Mouse (Mus musculus): Measurements from ENCODE around the gene Olfr430. TPM values are rescaled to one million over a fixed set of nuclear protein-coding genes. Genes with fewer than 3 reads are reported as not detected.

The Olfr430 gene
- total RNA-seq, 2 experiments from 2014 or later: not detected

DNA sequence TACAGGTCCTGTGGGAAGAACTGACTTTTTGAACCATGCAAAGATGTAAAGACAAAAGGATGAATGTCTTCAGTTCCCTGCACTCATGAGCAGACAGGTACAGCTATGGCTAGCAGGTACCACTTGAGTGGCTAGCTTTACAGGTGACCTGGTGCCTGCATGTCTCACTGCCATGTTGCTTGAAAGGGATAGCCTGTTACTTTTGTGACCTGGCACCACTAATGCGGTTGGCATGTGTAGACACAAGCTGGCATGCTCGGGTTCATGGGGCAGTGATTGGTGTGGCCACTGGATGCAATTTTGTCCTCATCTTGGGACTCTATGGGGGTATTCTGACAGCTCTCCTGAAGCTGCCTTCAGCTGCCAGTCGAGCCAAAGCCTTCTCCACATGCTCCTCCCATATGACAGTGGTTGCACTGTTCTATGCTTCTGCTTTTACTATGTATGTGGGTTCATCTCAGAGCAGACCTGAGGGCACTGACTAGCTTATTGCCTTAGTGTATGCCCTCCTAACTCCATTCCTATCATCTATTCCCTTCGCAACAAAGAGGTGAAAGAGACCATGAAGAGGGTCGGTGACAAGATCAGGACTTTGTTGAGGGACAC lies 14.4 kb upstream of the Olfr430 start:
- Histone ChIP-seq H3K27ac (peak overlapping the region; percentile 63), H3K4me3 (no peak overlapping the region)
- intact Hi-C loops (cut with DNase I): no loop called here
- no peak for TF ChIP-seq CTCF (IDR thresholded peaks at IDR 0.05)
- DNase-seq: no peak

DNA sequence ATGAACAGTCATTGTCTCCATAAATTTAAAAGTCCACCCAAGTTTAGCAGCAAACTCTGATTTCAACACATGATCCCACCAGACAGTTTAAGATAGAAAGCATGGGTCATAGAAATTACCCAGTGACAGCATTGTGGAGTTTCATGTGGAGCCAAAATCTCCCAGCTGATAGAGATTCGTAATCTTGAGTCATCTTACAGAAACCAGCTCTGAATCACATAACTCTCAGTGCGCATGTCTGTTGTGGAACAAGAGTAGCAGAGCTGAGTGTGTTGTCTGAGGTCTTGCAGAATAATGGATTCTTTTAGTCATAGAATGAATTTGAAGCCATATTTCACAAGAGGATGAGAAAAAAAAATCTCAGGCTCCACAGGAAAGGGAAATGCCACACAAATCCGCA lies 13.4 kb upstream of the Olfr430 start:
- no peak overlapping the region for H3K4me3 ChIP-seq
- DNase-seq: no peak
- intact Hi-C loops (cut with DNase I): no loop called here
- no peak for TF ChIP-seq CTCF (IDR thresholded peaks at IDR 0.05)
- H3K27ac ChIP-seq: no peak overlapping the region

- DNase-seq: no peak
- Histone ChIP-seq H3K27ac (no peak overlapping the region), H3K4me3 (no peak overlapping the region)
- intact Hi-C loops (cut with DNase I): no loop called here
- TF ChIP-seq CTCF (IDR thresholded peaks at IDR 0.05): no peak
These were observed 11.2 kb upstream of the Olfr430 start for GRCm38 (mm10) chr1:174055248-174055647.

GRCm38 (mm10) chr1:174084031-174084430 lies 17.6 kb downstream of the Olfr430 start, which contains the start of gene Olfr429:
Olfr429 (plus strand) TSS chr1:174084331.
- no peak for DNase-seq
- Histone ChIP-seq H3K27ac (no peak within 1 kb of the TSS), H3K4me3 (no peak within 1 kb of the TSS)
- no peak for TF ChIP-seq CTCF (IDR thresholded peaks at IDR 0.05)
- intact Hi-C loops (cut with DNase I): no loop called here

DNA sequence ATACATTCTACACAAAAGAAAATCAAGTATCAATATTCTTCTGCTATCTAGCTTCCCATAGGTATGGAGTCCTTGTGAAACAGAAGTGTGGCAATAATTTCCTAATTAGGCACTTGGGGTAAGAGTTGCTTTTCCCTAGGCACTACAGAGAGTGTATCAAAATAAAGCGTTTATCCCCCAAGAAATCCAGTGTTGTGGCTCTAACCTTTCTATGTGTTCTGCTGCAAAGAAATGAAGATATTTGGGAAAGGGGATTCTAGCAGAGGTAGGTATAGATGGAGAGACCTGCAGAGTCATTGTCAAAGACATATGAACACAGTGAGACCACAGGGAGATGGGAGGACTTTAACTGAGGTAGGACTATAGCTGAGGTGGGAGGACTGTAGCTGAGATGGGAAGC lies 30.2 kb downstream of the Olfr430 start, which contains the start of gene Olfr427:
Olfr427 (plus strand) TSS at position 301 of the 400 bp plus-strand sequence.
- no peak for DNase-seq
- no peak for TF ChIP-seq CTCF (IDR thresholded peaks at IDR 0.05)
- no peak within 1 kb of the TSS for H3K4me3 ChIP-seq
- no peak within 1 kb of the TSS for H3K27ac ChIP-seq
- intact Hi-C loops (cut with DNase I): no loop called here

GRCm38 (mm10) chr1:174103735-174104134 lies 37.3 kb downstream of the Olfr430 start:
- intact Hi-C loops (cut with DNase I): no loop called here
- TF ChIP-seq CTCF (IDR thresholded peaks at IDR 0.05): peak; percentile 54
- Histone ChIP-seq H3K4me3 (no peak overlapping the region), H3K27ac (no peak overlapping the region)
- no peak for DNase-seq

DNA sequence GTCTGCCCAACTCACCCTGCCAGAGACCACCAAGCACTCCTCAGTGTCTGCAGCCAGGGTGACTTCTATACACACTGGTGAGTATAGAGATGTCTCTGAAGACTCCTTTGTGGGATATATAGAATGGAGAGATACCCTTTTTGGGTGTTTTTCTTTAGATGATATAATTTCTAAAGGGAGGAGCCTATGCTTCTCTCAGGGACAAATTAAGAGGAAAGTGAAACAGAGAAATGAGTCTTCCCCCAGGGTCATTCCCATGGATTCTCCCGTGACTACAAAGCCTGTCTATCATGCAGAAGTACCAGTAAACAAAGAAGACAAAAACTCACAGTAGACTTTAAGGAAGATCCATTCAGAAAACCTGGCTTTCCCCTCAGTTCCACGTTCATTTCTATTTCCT lies 54.7 kb downstream of the Olfr430 start, which contains the start of gene Olfr231:
Olfr231 (minus strand) TSS at position 101 of the 400 bp plus-strand sequence.
- intact Hi-C loops (cut with DNase I): no loop called here
- no peak for DNase-seq
- Histone ChIP-seq H3K4me3 (no peak within 1 kb of the TSS), H3K27ac (no peak within 1 kb of the TSS)
- TF ChIP-seq CTCF (IDR thresholded peaks at IDR 0.05): no peak

Other genes with a start within 250 kb of the Olfr430 start
- 1 to 10 TPM; 1.1 to 3.3 TPM for gene Ifi211, start 153.6 kb upstream of the Olfr430 start, total RNA-seq (2021)
- gene Mndal, start 124.1 kb upstream of the Olfr430 start, total RNA-seq (2021): 1 to 10 TPM; 3.1 to 6.1 TPM
- 1 to 10 TPM; 2.7 to 4.8 TPM for gene Ifi203, start 123.9 kb upstream of the Olfr430 start, total RNA-seq (2021)
- not detected for gene Ifi202b, start 83.9 kb upstream of the Olfr430 start, total RNA-seq (2021)
- 10 to 100 TPM in 1 of 2 experiments, 1 to 10 TPM in 1; 8.0 to 11.2 TPM for gene Ifi205, start 34.8 kb upstream of the Olfr430 start, total RNA-seq (2021)
- not detected for gene Olfr433, start 25.9 kb upstream of the Olfr430 start, total RNA-seq (2021)
- not detected for gene Olfr432, start 17.4 kb upstream of the Olfr430 start, total RNA-seq (2021)
- gene Olfr429, start 17.7 kb downstream of the Olfr430 start, total RNA-seq (2021): not detected
- not detected for gene Olfr427, start 30.3 kb downstream of the Olfr430 start, total RNA-seq (2021)
- gene Olfr231, start 54.6 kb downstream of the Olfr430 start, total RNA-seq (2021): not detected
- not detected for gene Olfr424, start 64.9 kb downstream of the Olfr430 start, total RNA-seq (2021)
- not detected for gene Olfr420, start 89.0 kb downstream of the Olfr430 start, total RNA-seq (2021)
- gene Spta1, start 106.2 kb downstream of the Olfr430 start, total RNA-seq (2021): under 1 TPM; 0.03 to 0.06 TPM
- not detected for gene Olfr419, start 185.5 kb downstream of the Olfr430 start, total RNA-seq (2021)

All from gastrocnemius, adult 2 months (tissue).